Mouse (Mus musculus) liver, embryonic 14.5 days (tissue): ENCODE measurements around the gene Padi1. TPM values are rescaled to one million over a fixed set of nuclear protein-coding genes. Genes with fewer than 3 reads are reported as not detected.

Source experiments
- ATAC-seq: fragments of 200-750 bp; cut with Nextera tagmentation; 2 replicates; pipeline ENCODE4 v1.8.0; 2017; ENCODE audit warnings: moderate number of reproducible peaks, mild to moderate bottlenecking, moderate library complexity; ENCODE audit not compliant: insufficient read depth
- DNase-seq, 3 experiments: peaks; one replicate each; pipeline ENCODE4 v3.0.0-alpha.2; 2012 to 2013; ENCODE audit warnings: low read depth in 3 of 3, low spot score in 3 of 3
- H3K27ac ChIP-seq: fragments of 300-500 bp; sonication (generic); 2 replicates; pipeline ENCODE4 v1.5.1; 2014; ENCODE audit warnings: moderate library complexity, mild to moderate bottlenecking, control low read depth, inconsistent platforms
- H3K27me3 ChIP-seq: fragments of 300-500 bp; sonication (generic); 2 replicates; pipeline ENCODE4 v1.6.1; 2014; ENCODE audit warnings: mild to moderate bottlenecking, low read length, moderate library complexity; ENCODE audit not compliant: control insufficient read depth, insufficient read depth
- H3K36me3 ChIP-seq: fragments of 300-500 bp; sonication (generic); replicated peaks from 2 replicates; pipeline ENCODE4 v1.6.1; 2014; ENCODE audit warnings: low read depth; ENCODE audit not compliant: control insufficient read depth, insufficient read depth
- H3K4me1 ChIP-seq, 2 experiments: fragments of 200-500 bp in 1 of 2; fragments of 300-500 bp in 1 of 2; sonication (generic) in 1 of 2; replicated peaks; 2 replicates each; pipeline ENCODE4 v1.6.1; 2012 to 2014; ENCODE audit warnings: antibody characterized with exemption in 1 of 2, inconsistent platforms in 1 of 2, low read length in 1 of 2; ENCODE audit not compliant: control insufficient read depth in 2 of 2, insufficient read depth in 2 of 2
- H3K4me2 ChIP-seq: fragments of 300-500 bp; sonication (generic); 2 replicates; pipeline ENCODE4 v1.6.1; 2014; ENCODE audit warnings: low read depth, mild to moderate bottlenecking, control low read depth, moderate library complexity
- H3K4me3 ChIP-seq, 2 experiments: fragments of 200-500 bp in 1 of 2; fragments of 300-500 bp in 1 of 2; sonication (generic) in 1 of 2; 2 replicates each; pipeline ENCODE4 v1.5.1; 2012 to 2014; ENCODE audit warnings: low read depth in 2 of 2, low read length in 2 of 2, mild to moderate bottlenecking in 2 of 2, control low read depth in 1 of 2, inconsistent platforms in 1 of 2, moderate library complexity in 1 of 2; ENCODE audit not compliant: insufficient read depth in 1 of 2
- H3K9ac ChIP-seq: fragments of 300-500 bp; sonication (generic); replicated peaks from 2 replicates; pipeline ENCODE4 v1.6.1; 2014; ENCODE audit warnings: mild to moderate bottlenecking, control low read depth, moderate library complexity
- H3K9me3 ChIP-seq: fragments of 300-500 bp; sonication (generic); 2 replicates; pipeline ENCODE4 v1.6.1; 2016; ENCODE audit warnings: low read length, mixed read lengths; ENCODE audit not compliant: control insufficient read depth
- CTCF ChIP-seq: IDR thresholded peaks from 2 replicates; pipeline ENCODE4 v1.5.1; 2016; ENCODE audit warnings: antibody characterized with exemption, low read depth, control low read depth
- EP300 ChIP-seq: IDR thresholded peaks from 2 replicates; pipeline ENCODE4 v1.6.1; 2016; ENCODE audit warnings: antibody characterized with exemption, low read depth
- WGBS: fragments of 180-500 bp; shearing (Covaris S2); extraction: QIAGEN DNeasy Blood & Tissue Kit; methylation state at CpG from one replicate; pipeline ENCODE4 v1.1.7; 2014; ENCODE audit not compliant: insufficient replicate concordance; 5-methylcytosine and 5-hydroxymethylcytosine counted together
- polyA plus RNA-seq, 2 experiments: library from polyadenylated mRNA; depleted of rRNA in 1 of 2; stranded (reverse) in 1 of 2; unstranded in 1 of 2; fragments of >200 nt; fragmentation: Nextera tagmentation in 1 of 2; extraction: Ambion mirVana in 1 of 2; gene quantifications; 2 replicates each; pipeline versions ENCODE4 v1.2.1 to v1.2.3; 2012 to 2014

The Padi1 gene
- polyA plus RNA-seq, 2 experiments: 0.01 TPM; not detected in 1

GRCm38 (mm10) chr4:140815996-140816917, 29.3 kb downstream of the Padi1 start:
- peaks cover 29 to 41% of the 10 kb centered on the region in 2 experiments for H3K4me1 ChIP-seq
- DNase-seq (peak in 2 of 3 experiments; percentile 51 to 59), ATAC-seq (peak; percentile 39; the same call in 1 of the 2 replicates)
- H3K4me2 ChIP-seq: no peak overlapping the region; the same call in 1 of the 2 replicates
- H3K27me3 ChIP-seq: no peaks in the 10 kb centered on the region
- no peak overlapping the region for H3K9ac ChIP-seq
- 8% methylated on average over 10 of the region's 10 CpGs for WGBS
- H3K4me3 ChIP-seq: no peak overlapping the region
- no peaks in the 10 kb centered on the region for H3K9me3 ChIP-seq
- no peaks in the 10 kb centered on the region for H3K36me3 ChIP-seq
- TF ChIP-seq CTCF (no peak), EP300 (no peak)
- H3K27ac ChIP-seq: no peak overlapping the region

- Histone ChIP-seq H3K9me3 (no peaks in the 10 kb centered on the region), H3K9ac (no peak overlapping the region), H3K27me3 (no peaks in the 10 kb centered on the region), H3K4me2 (no peak overlapping the region; the same call in 1 of the 2 replicates), H3K4me3 (no peak overlapping the region), H3K4me1 (peaks cover 29 to 41% of the 10 kb centered on the region in 2 experiments), H3K36me3 (no peaks in the 10 kb centered on the region), H3K27ac (no peak overlapping the region)
- WGBS: 17% methylated on average over 5 of the region's 5 CpGs
- no peak for DNase-seq
- ATAC-seq: no peak
- TF ChIP-seq EP300: no peak
- no peak for TF ChIP-seq CTCF
Observed at GRCm38 (mm10) chr4:140815496-140815895, 30.1 kb downstream of the Padi1 start.

GRCm38 (mm10) chr4:140814241-140815225, 31.0 kb downstream of the Padi1 start:
- no peaks in the 10 kb centered on the region for H3K9me3 ChIP-seq
- peak overlapping the region; percentile 92 for H3K4me2 ChIP-seq
- 19% methylated on average over 36 of the region's 36 CpGs for WGBS
- no peaks in the 10 kb centered on the region for H3K27me3 ChIP-seq
- no peak overlapping the region for H3K27ac ChIP-seq
- H3K4me3 ChIP-seq: peak overlapping the region; percentile 64 to 68
- H3K4me1 ChIP-seq: peaks cover 29 to 41% of the 10 kb centered on the region in 2 experiments
- TF ChIP-seq EP300 (no peak), CTCF (peak; percentile 87)
- ATAC-seq (peak; percentile 57; the same call in 1 of the 2 replicates), DNase-seq (no peak)
- peak overlapping the region; percentile 72 for H3K9ac ChIP-seq
- H3K36me3 ChIP-seq: no peaks in the 10 kb centered on the region

- Histone ChIP-seq H3K4me1 (peaks cover 29 to 46% of the 10 kb centered on the region in 2 experiments), H3K9me3 (no peaks in the 10 kb centered on the region), H3K27me3 (no peaks in the 10 kb centered on the region), H3K27ac (no peak overlapping the region), H3K4me3 (peak overlapping the region; percentile 64 to 68), H3K4me2 (peak overlapping the region; percentile 92), H3K9ac (no peak overlapping the region), H3K36me3 (no peaks in the 10 kb centered on the region)
- WGBS: 41% methylated on average over 13 of the region's 13 CpGs
- DNase-seq (no peak), ATAC-seq (no peak)
- TF ChIP-seq EP300: no peak
Observed at GRCm38 (mm10) chr4:140813358-140814185, 32.0 kb downstream of the Padi1 start.
